Mouse (Mus musculus) B cell, adult (primary cell): ENCODE measurements around the gene AI593442. TPM values are rescaled to one million over a fixed set of nuclear protein-coding genes. Genes with fewer than 3 reads are reported as not detected.

Experiments
- total RNA-seq: library from RNA; stranded (reverse); gene quantifications from 4 replicates; pipeline ENCODE4 v1.2.4, GENCODE M21; 2023; ENCODE audit not compliant: inconsistent age

AI593442 gene
- not detected in 4 replicates for total RNA-seq

DNA sequence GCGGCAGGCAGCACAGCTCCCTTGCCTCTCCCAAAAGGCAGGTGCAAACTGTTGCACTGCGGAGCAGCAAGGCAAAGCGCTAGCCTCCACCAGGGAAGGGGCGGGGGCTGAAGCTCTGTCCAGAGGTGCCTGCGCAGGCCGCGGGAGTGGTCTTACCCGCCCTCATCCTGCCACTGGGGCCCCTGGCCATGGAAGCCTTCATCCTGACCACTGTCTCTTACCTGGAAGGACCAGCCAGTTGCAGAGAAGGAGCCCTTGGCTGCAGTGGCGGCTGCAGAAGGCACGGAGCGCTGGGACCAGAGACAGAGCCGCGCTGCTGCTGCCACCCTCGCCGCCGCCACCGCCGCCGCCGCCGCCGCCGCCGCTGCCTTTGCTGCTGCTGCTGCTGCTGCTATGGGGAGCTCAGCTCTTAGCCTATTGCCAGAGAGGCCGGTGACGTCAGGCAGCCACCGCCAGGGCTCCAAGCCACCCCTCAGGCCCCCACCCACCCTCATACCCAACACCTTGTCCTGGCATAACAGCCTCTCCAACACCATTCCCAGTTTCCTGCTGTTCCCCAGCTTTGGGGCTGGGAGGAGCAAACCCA is at the start of gene AI593442:
AI593442 (minus strand) TSS at position 419 of the 586 bp plus-strand sequence.

